In genomic region chr2:148427553-148427952, GRCm38 (mm10) we compare ENCODE assay signal across 14 mouse cellular contexts. TPM values are rescaled to one million over a fixed set of nuclear protein-coding genes. Genes with fewer than 3 reads are reported as not detected.
"Had no signal": no experiment of that assay in that cellular context is flagged by ENCODE, and none has a peak within 500 bp of the region (broad histone marks: within the 10 kb centered on the region; RNA-seq: fewer than 3 reads in every experiment).

No protein-coding gene starts in this region.

- H3K9ac ChIP-seq: limb, embryonic 12.5 days; liver, embryonic 14.5 days; midbrain, embryonic 12.5 days had no signal

- H3K27me3 ChIP-seq: limb, embryonic 12.5 days; midbrain, embryonic 12.5 days had no signal

- H3K4me3 ChIP-seq: limb, embryonic 12.5 days; midbrain, embryonic 12.5 days had no signal

- H3K36me3 ChIP-seq: limb, embryonic 12.5 days; midbrain, embryonic 12.5 days had no signal

- H3K4me1 ChIP-seq: limb, embryonic 12.5 days; midbrain, embryonic 12.5 days had no signal

- H3K4me2 ChIP-seq: limb, embryonic 12.5 days; midbrain, embryonic 12.5 days had no signal

- H3K27ac ChIP-seq: kidney, postnatal 0 days; limb, embryonic 12.5 days; liver, embryonic 14.5 days; midbrain, embryonic 12.5 days had no signal

- DNase-seq: kidney, adult 11 months; kidney, adult 9 months; kidney, postnatal 36 days; layer of hippocampus, adult 9-11 months; layer of hippocampus, postnatal 36 days; liver; right cerebral cortex, postnatal 25 days; thymus, postnatal 4 days had no signal

- ATAC-seq: midbrain, embryonic 16.5 days had no signal

- H3K9me3 ChIP-seq: limb, embryonic 12.5 days; midbrain, embryonic 12.5 days had no signal

RNA-seq across cellular contexts. Expression of gene Sstr4, which starts 32.4 kb away (rescaled TPM):
- total RNA-seq: megakaryocyte-erythroid progenitor cell, adult 5-6 weeks had no signal
- polyA plus RNA-seq: liver, embryonic 14.5 days had no signal
